Mouse (Mus musculus): ENCODE measurements around the gene Sec61a1.

GRCm38 (mm10) chr6:88540093-88540755 is 21.5 kb upstream of the Sec61a1 start:
- TF ChIP-seq POLR2A (IDR thresholded peaks at IDR 0.05; ENCODE audit: borderline replicate concordance, low read depth, low read length) (no peak), CTCF (IDR thresholded peaks at IDR 0.05; ENCODE audit: low read depth, low read length) (no peak)
